Mouse (Mus musculus) heart, adult 2 months (tissue): ENCODE measurements at regions not wholly inside any gene's neighbourhood (a gene's known extent, or its start where the extent isn't known, plus 50 kb on each side); places are given as distances from the start of the nearest gene placed in this dataset.
A peak's percentile ranks its signal among the peaks of the same experiment; 100 is the strongest.

Source experiments
- DNase-seq, 2 experiments: peaks; one replicate each; pipeline ENCODE4 v3.0.0; 2021
- H3K27ac ChIP-seq: fragments of 200-600 bp; 2 replicates; pipeline ENCODE4 v1.8.1; 2022
- H3K27me3 ChIP-seq: fragments of 200-500 bp; 2 replicates; pipeline ENCODE4 v1.6.1; 2012; ENCODE audit warnings: mild to moderate bottlenecking, low read length, inconsistent platforms, mixed read lengths; ENCODE audit not compliant: control insufficient read depth, insufficient read depth
- H3K36me3 ChIP-seq: fragments of 200-500 bp; 2 replicates; pipeline ENCODE4 v1.6.1; 2012; ENCODE audit warnings: low read length, inconsistent platforms; ENCODE audit not compliant: control insufficient read depth, insufficient read depth
- H3K4me1 ChIP-seq: fragments of 200-500 bp; 2 replicates; pipeline ENCODE4 v1.6.1; 2011; ENCODE audit warnings: low read length; ENCODE audit not compliant: control insufficient read depth, insufficient read depth
- H3K4me3 ChIP-seq: fragments of 200-600 bp; 2 replicates; pipeline ENCODE4 v1.8.1; 2022
- H3K79me2 ChIP-seq: fragments of 200-500 bp; replicated peaks from 2 replicates; pipeline ENCODE4 v1.6.1; 2012; ENCODE audit warnings: mild to moderate bottlenecking, inconsistent platforms, low read length, moderate library complexity, mixed read lengths; ENCODE audit not compliant: control insufficient read depth, insufficient read depth
- H3K9ac ChIP-seq: fragments of 200-500 bp; 2 replicates; pipeline ENCODE4 v1.6.1; 2012; ENCODE audit warnings: low read depth, mild to moderate bottlenecking, control low read depth, inconsistent platforms, low read length, mixed read lengths
- CTCF ChIP-seq: fragments of 200-600 bp; IDR thresholded peaks from 2 replicates; pipeline ENCODE4 v1.8.1; 2022; ENCODE audit warnings: antibody characterized with exemption, mild to moderate bottlenecking, moderate library complexity
- EP300 ChIP-seq: fragments of 200-500 bp; IDR thresholded peaks from 2 replicates; pipeline ENCODE4 v1.6.1; 2011; ENCODE audit warnings: low read depth, low read length, control low read depth; ENCODE audit not compliant: insufficient read depth
- POLR2A ChIP-seq: fragments of 200-500 bp; IDR thresholded peaks from 2 replicates; pipeline ENCODE4 v1.6.1; 2011; ENCODE audit warnings: mild to moderate bottlenecking, low read depth, low read length, control low read depth; ENCODE audit not compliant: insufficient read depth
- WGBS: fragments of 180-500 bp; shearing (Covaris S2); methylation state at CpG from one replicate; pipeline ENCODE4 v1.1.7; 2018; 5-methylcytosine and 5-hydroxymethylcytosine counted together
- intact Hi-C: fragments of 180-260 bp; cut with DNase I; formaldehyde crosslinking; loops from one replicate; pipeline ENCODE4 v1.15.1; 2025

- Histone ChIP-seq H3K4me3 (no peak overlapping the region), H3K36me3 (no peaks in the 10 kb centered on the region), H3K4me1 (no peaks in the 10 kb centered on the region), H3K27ac (no peak overlapping the region), H3K9ac (no peak overlapping the region), H3K79me2 (no peaks in the 10 kb centered on the region), H3K27me3 (no peaks in the 10 kb centered on the region)
- no peak for DNase-seq
- intact Hi-C loops = no loop called here
- 43% methylated on average over 8 of the region's 8 CpGs for WGBS
- TF ChIP-seq POLR2A (no peak), CTCF (no peak), EP300 (no peak)
These were observed 93.3 kb upstream of the Runx3 start for GRCm38 (mm10) chr4:135027136-135027535.

DNA sequence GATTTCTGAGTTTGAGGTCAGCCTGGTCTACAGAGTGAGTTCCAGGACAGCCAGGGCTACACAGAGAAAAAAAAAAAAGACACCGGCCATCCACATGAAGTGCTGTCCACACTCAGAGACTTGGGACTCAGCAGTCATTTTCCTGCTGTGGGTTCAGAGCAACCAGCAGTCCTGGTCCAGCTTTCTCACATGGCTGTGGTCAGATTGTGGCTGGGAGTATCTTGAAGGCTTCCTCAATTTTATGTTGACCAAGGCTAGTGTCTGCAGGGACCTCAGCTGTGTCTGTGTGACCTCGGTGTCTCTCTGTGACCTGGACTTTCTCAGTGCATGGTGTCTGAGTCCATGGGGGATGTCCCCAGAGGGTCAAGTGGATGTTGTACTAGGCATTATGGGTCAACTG is 90.7 kb upstream of the Runx3 start:
- no peak for TF ChIP-seq CTCF
- TF ChIP-seq POLR2A = no peak
- TF ChIP-seq EP300 = no peak
- Histone ChIP-seq H3K79me2 (no peaks in the 10 kb centered on the region), H3K4me3 (no peak overlapping the region), H3K4me1 (no peaks in the 10 kb centered on the region), H3K36me3 (no peaks in the 10 kb centered on the region), H3K27ac (no peak overlapping the region), H3K9ac (no peak overlapping the region), H3K27me3 (no peaks in the 10 kb centered on the region)
- intact Hi-C loops = loop anchor here (5.0 kb wide), 1 partner anchor 82 kb away; no protein-coding TSS in a partner anchor
- no peak for DNase-seq
- WGBS = 91% methylated on average over 2 of the region's 2 CpGs

- H3K36me3 ChIP-seq = no peaks in the 10 kb centered on the region
- H3K4me3 ChIP-seq = no peak overlapping the region
- 31% methylated on average over 9 of the region's 9 CpGs for WGBS
- peak; percentile 40 to 65 for DNase-seq
- TF ChIP-seq EP300 (no peak), CTCF (no peak), POLR2A (no peak)
- no peak overlapping the region for H3K27ac ChIP-seq
- no peaks in the 10 kb centered on the region for H3K79me2 ChIP-seq
- no peak overlapping the region for H3K9ac ChIP-seq
- no peaks in the 10 kb centered on the region for H3K27me3 ChIP-seq
- intact Hi-C loops = loop anchor here (5.0 kb wide), 1 partner anchor 85 kb away; no protein-coding TSS in a partner anchor
- no peaks in the 10 kb centered on the region for H3K4me1 ChIP-seq
These were observed 88.0 kb upstream of the Runx3 start for GRCm38 (mm10) chr4:135032461-135032860.

GRCm38 (mm10) chr4:135033302-135033701 is 87.2 kb upstream of the Runx3 start:
- H3K4me3 ChIP-seq = no peak overlapping the region
- no peaks in the 10 kb centered on the region for H3K79me2 ChIP-seq
- H3K36me3 ChIP-seq = no peaks in the 10 kb centered on the region
- no peak overlapping the region for H3K27ac ChIP-seq
- no peak for DNase-seq
- no peaks in the 10 kb centered on the region for H3K27me3 ChIP-seq
- TF ChIP-seq EP300 (no peak), POLR2A (no peak), CTCF (no peak)
- no peak overlapping the region for H3K9ac ChIP-seq
- intact Hi-C loops = loop anchor here (5.0 kb wide), 1 partner anchor 86 kb away; no protein-coding TSS in a partner anchor
- no peaks in the 10 kb centered on the region for H3K4me1 ChIP-seq
- 83% methylated on average over 8 of the region's 8 CpGs for WGBS

GRCm38 (mm10) chr4:135034406-135034805 is 86.0 kb upstream of the Runx3 start:
- intact Hi-C loops = loop anchor here (5.0 kb wide), 1 partner anchor 87 kb away; no protein-coding TSS in a partner anchor
- no peak overlapping the region for H3K27ac ChIP-seq
- TF ChIP-seq POLR2A (no peak), CTCF (peak; percentile 79)
- H3K36me3 ChIP-seq = no peaks in the 10 kb centered on the region
- 43% methylated on average over 7 of the region's 7 CpGs for WGBS
- no peak overlapping the region for H3K4me3 ChIP-seq
- DNase-seq = peak; percentile 26 to 66
- H3K4me1 ChIP-seq = no peaks in the 10 kb centered on the region
- H3K27me3 ChIP-seq = no peaks in the 10 kb centered on the region
- H3K79me2 ChIP-seq = no peaks in the 10 kb centered on the region
- no peak overlapping the region for H3K9ac ChIP-seq

DNA sequence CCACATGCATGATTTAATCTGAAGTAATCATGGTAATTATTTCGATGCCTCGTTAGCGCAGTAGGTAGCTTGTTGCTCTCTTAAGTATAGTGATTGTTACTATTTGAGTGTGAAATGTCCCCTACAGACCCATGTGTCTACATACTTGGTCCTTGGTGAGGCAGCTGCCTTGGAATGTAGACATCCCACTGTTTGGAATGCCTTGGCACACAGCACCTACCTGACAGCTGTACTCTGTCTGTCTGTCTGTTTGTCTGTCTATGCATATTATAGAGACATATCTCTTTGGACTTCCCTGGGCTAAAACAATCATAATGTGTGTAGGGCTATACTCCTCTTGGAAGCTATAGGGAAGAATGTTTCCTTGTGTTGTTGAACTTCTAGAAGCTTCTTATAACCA is 83.7 kb upstream of the Runx3 start:
- no peaks in the 10 kb centered on the region for H3K4me1 ChIP-seq
- H3K79me2 ChIP-seq = no peaks in the 10 kb centered on the region
- DNase-seq = no peak
- no peaks in the 10 kb centered on the region for H3K27me3 ChIP-seq
- 82% methylated on average over 3 of the region's 3 CpGs for WGBS
- H3K4me3 ChIP-seq = no peak overlapping the region
- no peak for TF ChIP-seq EP300
- no peak for TF ChIP-seq POLR2A
- no peak for TF ChIP-seq CTCF
- intact Hi-C loops = no loop called here
- no peak overlapping the region for H3K9ac ChIP-seq
- H3K36me3 ChIP-seq = no peaks in the 10 kb centered on the region
- H3K27ac ChIP-seq = no peak overlapping the region
